ENCODE assay signal across 7 mouse cellular contexts in the genomic region with DNA sequence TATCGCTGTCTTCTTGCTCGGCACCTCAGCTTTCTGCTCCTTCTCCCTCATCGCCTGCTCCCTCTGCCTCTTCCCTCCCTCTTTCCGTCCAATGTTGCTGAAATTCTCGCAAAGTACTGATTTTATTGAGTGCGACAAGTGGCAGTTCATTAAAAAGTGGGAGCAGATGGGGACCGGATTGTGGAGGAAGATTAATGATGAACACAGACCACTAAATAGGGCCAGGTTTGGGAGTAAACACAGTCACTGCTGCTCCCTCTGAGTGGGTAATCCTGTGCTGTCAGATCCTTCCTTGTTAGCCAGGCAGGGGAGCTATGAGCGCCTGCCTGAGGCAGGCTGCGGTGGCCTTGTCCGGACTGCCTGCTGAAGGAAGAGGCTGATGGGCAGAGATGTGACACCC.
"Had no signal": no experiment of that assay in that cellular context is flagged by ENCODE, and none has a peak within 500 bp of the region (broad histone marks: within the 10 kb centered on the region; RNA-seq: fewer than 3 reads in every experiment).

No protein-coding gene starts in this region.

- DNase-seq: kidney, adult 18-20 months; kidney, postnatal 10 days; kidney, postnatal 4 days; left cerebral cortex, postnatal 4 days; right cerebral cortex, adult 18-20 months; right cerebral cortex, postnatal 25 days; thymus, postnatal 36 days had no signal
